Mouse (Mus musculus) embryonic stem cell, embryonic (primary cell): ENCODE data around the gene Gmeb2.

Source experiments
- CTCF ChIA-PET, 4 experiments: fragments of 300-600 bp in 2 of 4; fragments of 350-600 bp in 2 of 4; sonication (Branson Sonifier 250); formaldehyde crosslinking; loops; one replicate each; lab custom pipeline; 2022; ENCODE audit warnings: inconsistent platforms in 2 of 4; lab: Charles Lee
- POLR2A ChIA-PET, 4 experiments: fragments of 300-600 bp in 2 of 4; fragments of 350-600 bp in 2 of 4; sonication (Branson Sonifier 250); formaldehyde crosslinking; loops; one replicate each; lab custom pipeline; 2022; ENCODE audit warnings: antibody characterized with exemption in 4 of 4, inconsistent platforms in 1 of 4; lab: Charles Lee

Gene Gmeb2

DNA sequence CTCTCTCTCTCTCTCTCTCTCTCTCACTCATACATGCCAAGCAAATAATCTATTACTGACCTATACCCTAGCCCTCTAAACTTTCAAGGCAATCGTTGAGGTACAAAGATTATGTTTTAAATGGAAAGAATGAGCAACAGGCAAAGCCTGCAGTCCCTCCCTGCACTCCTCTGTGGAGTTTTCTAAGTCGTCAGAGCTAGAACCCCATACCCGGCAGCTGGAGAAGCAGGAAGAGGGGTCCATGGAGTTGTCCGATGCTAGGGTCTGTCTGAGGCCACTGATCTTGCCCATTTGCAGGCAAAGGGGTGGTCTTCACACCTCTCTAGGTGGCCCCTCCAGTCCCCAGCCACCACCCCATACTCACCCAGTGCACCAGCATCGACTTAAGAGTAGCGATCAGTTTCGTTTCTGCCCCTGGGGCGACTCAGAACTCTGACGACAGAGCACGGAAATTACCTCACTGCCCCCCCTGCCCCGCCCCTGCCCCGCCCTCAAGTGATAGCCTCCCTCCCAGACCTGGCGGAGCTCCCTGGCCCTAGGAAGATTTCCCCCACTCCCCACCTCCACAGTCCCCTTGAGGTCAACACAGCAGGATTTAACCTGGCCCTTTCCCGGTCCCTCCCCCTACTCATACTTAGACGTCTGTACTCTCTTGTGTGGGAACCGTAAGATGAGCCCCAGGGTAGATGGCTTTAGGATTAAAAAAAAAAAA lies 46.1 kb downstream of the Gmeb2 start, which contains the start of gene Helz2:
TSS of gene Helz2 (minus strand) at position 426 of the 712 bp plus-strand sequence.
- ChIA-PET CTCF (interaction anchor here in 3 of 4 experiments (0.6 to 1.0 kb wide), 6 partner anchors 12 to 326 kb away, joined by 3 to 10 read pairs (median 4); partner anchors contain the start of genes Ppdpf (in 1 of the 3) and Ptk6 (in 1 of the 3)), POLR2A (interaction anchor here in 3 of 4 experiments (0.5 to 2.7 kb wide), 7 partner anchors 8 to 1167 kb away, joined by 3 to 9 read pairs (median 4); partner anchors contain the start of gene Ppdpf (in 1 of the 3))

DNA sequence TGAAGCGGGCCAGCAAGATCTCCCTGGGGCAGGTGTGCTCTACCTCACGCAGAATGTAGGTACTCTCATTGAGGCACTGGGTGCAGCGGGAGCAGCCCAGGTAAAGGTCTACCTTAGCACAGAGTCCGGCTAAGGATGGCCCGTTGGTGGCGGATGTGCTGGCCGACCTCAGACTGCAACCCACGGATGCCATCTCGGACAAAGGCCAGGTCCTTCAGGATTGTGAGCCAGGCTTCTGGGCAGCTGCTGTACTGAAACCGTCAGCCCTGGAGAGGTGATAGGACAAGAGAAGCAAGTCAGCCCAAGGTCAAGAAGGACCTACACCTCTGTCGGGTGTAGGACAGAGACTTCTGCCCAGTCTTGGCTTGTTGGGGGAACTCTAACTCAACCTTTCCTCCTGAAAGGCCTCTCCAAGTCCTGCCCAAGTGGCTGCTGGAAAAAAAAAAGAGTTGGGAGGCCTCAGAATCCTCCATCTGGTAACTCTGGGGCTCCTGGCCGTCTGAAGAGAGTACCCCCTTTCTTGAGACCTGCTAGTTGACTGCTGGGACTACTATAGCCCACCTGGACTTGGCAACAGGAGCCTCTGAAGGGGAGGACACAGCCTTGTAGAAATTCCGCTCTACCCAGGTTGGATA lies 46.9 kb downstream of the Gmeb2 start:
- CTCF ChIA-PET, result interaction anchor here in 1 of 4 experiments (0.9 kb wide), 1 partner anchor 54 kb away, joined by 3 read pairs; the partner anchor contains the start of gene Ppdpf
- POLR2A ChIA-PET, result interaction anchor here in 2 of 4 experiments (0.6 to 1.3 kb wide), 4 partner anchors 8 to 138 kb away, joined by 3 to 8 read pairs (median 3); no protein-coding TSS in a partner anchor

DNA sequence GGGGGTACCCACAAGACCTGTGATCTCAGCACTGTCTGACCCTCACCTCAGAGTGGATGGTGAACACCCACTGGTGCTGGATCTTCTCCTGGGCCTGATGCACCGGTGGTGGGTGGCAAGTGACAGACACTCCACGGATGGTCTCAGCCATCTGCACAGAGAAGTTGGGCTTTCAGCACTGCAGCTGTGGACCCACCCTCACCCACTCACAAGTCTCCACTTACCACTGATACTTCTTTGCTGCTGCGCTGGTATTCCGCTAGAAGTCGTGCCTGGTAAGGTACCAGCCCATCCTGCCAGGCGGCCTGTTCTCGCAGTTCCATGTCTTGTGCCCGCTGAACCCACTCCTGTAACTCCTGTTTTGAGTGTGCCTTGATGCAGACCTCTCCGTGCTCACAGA lies 48.6 kb downstream of the Gmeb2 start:
- POLR2A ChIA-PET, result no interaction called here
- CTCF ChIA-PET, result no interaction called here

DNA sequence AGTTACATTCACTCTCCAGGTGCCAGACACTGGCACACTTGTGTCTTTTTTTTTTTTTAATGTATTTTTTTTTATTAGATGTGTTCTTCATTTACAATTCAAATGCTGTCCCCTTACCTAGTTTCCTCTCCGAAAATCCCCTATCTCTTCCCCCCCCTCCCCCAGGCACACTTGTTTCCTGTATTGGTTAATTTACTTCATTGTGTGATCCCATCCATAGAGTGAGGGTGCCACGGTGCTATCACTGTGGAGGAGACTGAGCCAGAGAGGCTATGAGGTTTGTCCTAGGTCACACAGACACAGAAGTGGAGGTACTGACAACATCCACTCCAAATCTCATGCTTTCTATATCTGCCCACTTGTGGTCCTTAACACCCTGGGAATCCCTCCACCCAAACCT lies 49.0 kb downstream of the Gmeb2 start:
- ChIA-PET POLR2A (interaction anchor here in 2 of 4 experiments (0.6 to 2.0 kb wide), 2 partner anchors 46 to 52 kb away, joined by 3 to 6 read pairs; partner anchors contain the start of gene Ppdpf (in 1 of the 2)), CTCF (interaction anchor here in 1 of 4 experiments (2.7 kb wide), 1 partner anchor 52 kb away, joined by 7 read pairs; the partner anchor contains the start of gene Ppdpf)

DNA sequence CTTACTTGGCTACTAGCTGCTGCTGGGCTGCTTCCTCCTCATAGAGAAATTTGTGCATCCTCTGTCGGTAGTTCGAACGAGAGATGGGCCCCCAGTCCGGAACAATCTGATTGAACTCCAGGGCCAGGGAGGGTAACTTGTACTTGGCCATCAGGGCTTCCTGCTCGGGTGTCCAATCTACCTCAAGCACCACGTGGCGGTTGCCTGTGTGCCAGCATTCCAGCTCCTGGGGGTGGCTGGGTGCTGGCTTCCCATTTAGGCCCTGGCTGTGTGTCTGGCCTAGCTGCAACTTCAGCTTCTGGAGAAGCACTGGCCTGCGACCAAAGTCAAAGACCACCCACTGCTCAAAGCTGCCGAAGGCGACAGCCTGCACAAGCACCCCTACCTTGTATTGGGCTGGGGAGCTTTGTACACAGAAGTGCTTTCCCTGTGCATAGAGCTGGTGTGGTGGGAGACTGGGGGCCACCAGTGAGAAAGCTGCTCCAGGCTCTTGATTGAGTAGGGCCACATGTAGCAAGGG lies 49.7 kb downstream of the Gmeb2 start:
- POLR2A ChIA-PET, result interaction anchor here in 1 of 4 experiments (2.0 kb wide), 1 partner anchor 51 kb away, joined by 6 read pairs; the partner anchor contains the start of gene Ppdpf
- CTCF ChIA-PET, result interaction anchor here in 2 of 4 experiments (0.6 to 2.7 kb wide), 2 partner anchors 51 to 216 kb away, joined by 3 to 7 read pairs; partner anchors contain the start of gene Ppdpf (in 1 of the 2)

DNA sequence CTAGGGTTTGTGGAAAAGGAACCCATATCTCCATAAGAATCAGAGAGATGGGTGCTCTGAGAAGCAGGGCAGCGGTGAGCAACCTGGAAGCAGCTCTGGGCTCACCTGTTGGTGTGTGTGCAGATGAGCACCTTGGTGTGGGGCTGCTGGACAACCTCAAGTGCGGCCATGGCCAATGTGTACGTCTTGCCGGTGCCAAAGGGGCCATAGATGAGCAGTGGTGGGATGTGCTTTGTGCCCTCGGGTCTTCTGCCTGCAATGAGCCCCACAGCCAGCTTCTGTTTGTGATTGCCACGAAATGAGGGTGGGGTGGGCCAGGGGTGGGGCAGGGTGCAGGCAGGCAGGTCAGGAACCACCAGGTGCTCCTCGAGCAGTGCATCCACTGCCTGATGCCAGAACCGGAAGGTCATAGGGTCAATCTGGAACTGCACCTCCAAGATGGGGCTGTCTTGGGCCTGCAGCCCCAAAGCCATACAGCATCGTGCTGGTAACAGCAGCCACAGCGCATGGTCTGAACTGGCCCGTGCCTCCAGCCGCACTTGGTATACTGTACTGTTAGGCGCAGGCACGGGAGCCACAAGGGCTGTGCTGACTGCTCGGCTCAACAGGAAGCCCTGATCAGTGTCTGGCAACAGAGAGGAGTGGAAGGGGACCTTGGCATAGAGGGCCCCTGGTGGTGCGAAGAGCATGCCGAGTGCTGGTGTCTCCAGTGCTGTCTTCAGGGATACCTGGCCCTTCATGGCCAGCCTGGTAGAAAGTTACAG lies 50.4 kb downstream of the Gmeb2 start:
- POLR2A ChIA-PET, result interaction anchor here in 1 of 4 experiments (2.0 to 9.4 kb wide), 2 partner anchors 18 to 50 kb away, joined by 6 to 42 read pairs; partner anchors contain the start of genes Fndc11 and Ppdpf

DNA sequence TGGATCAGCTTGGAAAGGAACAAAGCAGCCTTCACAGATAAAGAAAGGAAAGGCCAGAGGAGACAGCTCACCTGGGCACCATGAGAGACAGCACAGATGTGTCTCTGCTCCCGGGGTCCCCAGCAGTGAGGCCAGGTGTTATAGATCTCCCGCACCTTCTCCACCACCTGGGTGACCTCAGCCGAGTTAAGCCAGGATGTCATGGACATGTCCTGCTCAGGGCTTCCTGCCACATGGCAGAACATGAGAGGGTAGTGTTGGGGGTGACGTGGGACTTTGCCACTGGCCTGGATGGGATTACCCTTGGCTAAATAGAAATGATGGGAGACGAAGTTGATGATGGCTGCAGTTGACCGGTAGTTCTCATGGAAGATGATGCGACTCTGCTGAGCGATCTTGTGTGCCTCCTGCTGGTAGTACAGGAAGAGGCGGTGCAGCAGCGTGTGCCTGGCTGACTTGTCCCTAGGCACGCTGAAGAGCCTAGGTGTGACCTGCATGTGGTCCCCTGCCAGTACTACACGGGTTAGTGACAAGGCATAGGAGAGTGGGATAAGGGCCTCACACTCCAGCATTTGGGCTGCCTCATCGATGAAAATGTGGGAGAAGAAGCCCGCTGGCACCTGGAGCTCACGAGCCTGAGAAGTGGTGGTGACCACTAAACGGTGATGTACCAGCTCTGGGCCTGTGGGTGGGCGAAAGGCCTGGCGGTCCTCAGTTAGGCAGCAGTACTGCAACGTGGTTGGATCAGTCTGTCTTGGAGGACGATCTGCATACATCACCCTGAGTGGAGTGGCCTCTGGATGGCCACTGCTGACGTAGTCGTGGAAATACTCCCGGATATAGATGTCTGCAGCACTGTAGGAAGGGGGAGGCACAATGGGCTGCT lies 51.9 kb downstream of the Gmeb2 start:
- CTCF ChIA-PET, result interaction anchor here in 3 of 4 experiments (0.6 to 2.7 kb wide), 6 partner anchors 15 to 50 kb away, joined by 3 to 7 read pairs (median 4); partner anchors contain the start of genes Fndc11 (in 1 of the 3) and Ppdpf (in 1 of the 3)
- POLR2A ChIA-PET, result interaction anchor here in 3 of 4 experiments (0.7 to 9.4 kb wide), 9 partner anchors 8 to 84 kb away, joined by 3 to 42 read pairs (median 4); partner anchors contain the start of genes Fndc11 (in 3 of the 3), Ppdpf (in 2 of the 3) and Rtel1 (in 1 of the 3)

More for the DNA sequence above, 50.4 kb downstream of the Gmeb2 start:
- CTCF ChIA-PET, result interaction anchor here in 2 of 4 experiments (0.6 to 2.7 kb wide), 3 partner anchors 51 to 269 kb away, joined by 3 to 7 read pairs (median 6); partner anchors contain the start of gene Ppdpf (in 2 of the 2)

DNA sequence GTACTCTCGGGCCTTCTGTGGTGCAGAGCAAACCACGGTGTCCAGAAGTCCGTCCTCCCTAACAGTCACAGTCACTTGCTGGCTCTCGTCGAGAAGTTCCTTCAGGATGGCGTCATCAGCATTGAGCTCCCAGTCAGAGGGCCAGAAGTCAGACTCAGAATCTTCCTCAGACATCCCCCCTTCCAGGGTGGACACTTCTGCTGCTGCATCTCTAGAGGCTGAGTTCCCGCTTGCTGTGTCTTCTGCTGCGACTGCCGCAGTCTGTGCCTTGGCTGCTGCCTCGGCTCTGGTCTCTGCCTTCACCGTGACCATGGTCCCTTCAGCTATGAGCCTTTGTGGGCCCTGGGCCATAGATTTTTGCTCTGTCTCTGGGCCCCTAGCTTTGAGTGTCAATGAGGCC lies 53.2 kb downstream of the Gmeb2 start:
- ChIA-PET POLR2A (interaction anchor here in 3 of 4 experiments (0.6 to 9.4 kb wide), 15 partner anchors 9 to 479 kb away, joined by 3 to 42 read pairs (median 4); partner anchors contain the start of genes Fndc11 (in 3 of the 3), Ppdpf (in 2 of the 3), Kcnq2 (in 1 of the 3) and Rtel1 (in 1 of the 3)), CTCF (interaction anchor here in 2 of 4 experiments (0.9 to 1.3 kb wide), 3 partner anchors 15 to 48 kb away, joined by 4 to 5 read pairs (median 5); partner anchors contain the start of genes Fndc11 (in 1 of the 2) and Ppdpf (in 1 of the 2))

DNA sequence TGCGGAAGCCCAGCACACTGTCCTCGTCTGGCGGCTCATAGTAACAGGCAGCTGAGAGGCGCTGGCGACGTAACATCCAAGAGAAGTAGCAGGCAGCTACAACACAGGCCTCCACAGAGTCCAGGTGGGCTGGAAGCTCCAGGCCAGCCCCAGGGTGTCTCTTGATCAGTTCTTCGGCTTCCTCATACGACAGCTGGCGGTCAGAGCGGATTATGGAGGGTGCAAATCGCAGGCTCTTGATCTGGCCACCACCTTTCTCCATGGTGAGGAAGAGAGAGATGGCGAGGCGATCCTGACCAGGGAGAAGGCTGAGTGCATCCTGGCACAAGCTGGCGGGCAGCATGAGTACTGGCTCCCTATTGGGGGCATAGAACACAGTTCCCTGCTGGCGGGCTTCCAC lies 54.4 kb downstream of the Gmeb2 start:
- ChIA-PET POLR2A (interaction anchor here in 2 of 4 experiments (0.8 to 9.4 kb wide), 12 partner anchors 8 to 118 kb away, joined by 3 to 42 read pairs (median 6); partner anchors contain the start of genes Fndc11 (in 2 of the 2), Ppdpf (in 2 of the 2) and Helz2 (in 1 of the 2)), CTCF (interaction anchor here in 3 of 4 experiments (0.6 to 0.9 kb wide), 3 partner anchors 26 to 47 kb away, joined by 3 read pairs; partner anchors contain the start of gene Ppdpf (in 1 of the 3))

DNA sequence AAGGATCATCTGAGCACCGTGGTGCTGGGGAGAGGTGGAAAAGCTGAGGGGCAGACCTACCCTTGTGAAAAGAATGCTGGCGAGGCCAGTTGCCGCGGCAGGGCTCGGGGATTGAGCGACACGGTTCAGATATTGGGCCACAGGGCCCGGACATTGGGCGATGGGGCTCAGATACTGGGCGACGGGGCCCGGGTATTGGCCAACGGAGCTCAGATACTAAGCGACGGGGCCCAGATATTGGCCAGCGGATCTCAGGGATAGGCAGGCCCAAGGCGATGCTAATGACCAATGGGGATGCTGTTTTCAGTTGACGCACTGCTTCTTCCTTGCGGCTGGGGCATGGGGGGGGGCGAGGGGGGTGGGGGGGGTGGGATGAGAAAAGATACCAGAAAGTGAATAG lies 56.7 kb downstream of the Gmeb2 start:
- ChIA-PET POLR2A (interaction anchor here in 2 of 4 experiments (0.6 to 9.4 kb wide), 11 partner anchors 11 to 309 kb away, joined by 3 to 42 read pairs (median 4); partner anchors contain the start of genes Fndc11 (in 2 of the 2), Ppdpf (in 2 of the 2) and Tpd52l2 (in 1 of the 2)), CTCF (interaction anchor here (0.5 to 2.1 kb wide), 6 partner anchors 12 to 175 kb away, joined by 3 to 5 read pairs (median 4); partner anchors contain the start of gene Srms (in 1 of the 4))

DNA sequence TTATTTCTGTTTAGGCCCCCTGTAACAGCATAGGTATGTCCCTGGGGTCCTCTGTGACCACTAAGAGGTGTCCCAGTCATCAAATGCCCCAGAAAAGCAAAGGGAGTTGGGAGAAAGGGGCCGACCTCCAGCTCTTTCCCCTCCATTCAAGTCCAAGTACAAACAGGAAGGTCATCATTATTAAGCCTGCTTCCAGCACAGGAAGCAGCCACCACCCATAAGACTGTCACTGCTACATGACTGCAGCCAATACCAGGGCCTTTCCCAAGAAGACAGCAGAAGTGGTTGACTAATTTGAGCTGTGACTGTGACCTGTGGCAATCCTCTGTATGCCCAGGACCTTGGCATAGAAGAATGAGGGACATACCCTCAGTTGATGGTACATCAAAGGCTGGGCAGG lies 59.5 kb downstream of the Gmeb2 start:
- ChIA-PET CTCF (interaction anchor here in 1 of 4 experiments (1.8 kb wide), 1 partner anchor 9 kb away, joined by 5 read pairs; the partner anchor contains the start of gene Fndc11), POLR2A (interaction anchor here in 2 of 4 experiments (1.0 to 9.4 kb wide), 2 partner anchors 9 to 56 kb away, joined by 3 to 42 read pairs; partner anchors contain the start of gene Fndc11 (in 1 of the 2))

DNA sequence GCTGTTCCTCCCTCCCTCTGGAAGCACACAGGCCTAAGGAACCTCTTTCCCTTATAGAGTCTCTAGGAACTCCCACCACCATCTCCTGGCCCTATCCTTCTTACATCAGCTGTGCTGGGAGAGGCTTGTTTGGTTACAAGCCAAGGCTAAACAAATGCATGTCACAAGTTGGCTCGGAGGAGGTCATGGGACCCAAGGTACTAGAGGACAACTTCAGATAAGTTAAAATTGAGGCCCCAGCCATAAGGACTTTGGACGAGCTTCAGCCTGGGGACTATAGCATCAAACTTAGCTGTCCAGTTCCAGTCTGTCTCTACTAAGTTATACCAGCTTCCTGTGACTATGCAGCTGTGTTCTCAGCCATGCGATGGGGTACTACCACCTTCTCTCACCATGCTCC lies 60.7 kb downstream of the Gmeb2 start:
- ChIA-PET POLR2A (interaction anchor here in 2 of 4 experiments (0.8 to 1.1 kb wide), 2 partner anchors 48 to 372 kb away, joined by 3 read pairs; partner anchors contain the start of gene Samd10 (in 1 of the 2)), CTCF (no interaction called here)

DNA sequence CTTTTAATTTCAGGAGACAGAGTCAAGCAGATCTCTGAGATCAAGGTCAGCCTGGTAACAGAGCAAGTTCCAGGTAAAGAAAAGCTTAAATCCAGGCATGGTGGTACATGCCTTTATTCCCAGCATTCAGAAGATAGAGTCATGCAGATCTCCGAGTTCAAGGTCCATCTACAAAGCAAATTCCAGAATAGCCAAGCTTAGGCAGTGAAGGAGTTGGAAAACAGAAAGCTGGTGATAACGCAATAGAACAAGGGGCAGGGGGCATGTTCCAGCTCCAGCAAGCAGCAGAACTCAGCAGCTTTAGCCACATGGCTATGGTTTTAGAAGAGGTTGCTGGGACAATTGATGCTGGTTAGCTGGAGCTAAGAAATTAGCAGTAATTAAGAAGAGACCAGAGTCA lies 62.8 kb downstream of the Gmeb2 start:
- POLR2A ChIA-PET, result interaction anchor here in 2 of 4 experiments (0.6 to 1.1 kb wide), 2 partner anchors 9 to 18 kb away, joined by 3 to 7 read pairs; no protein-coding TSS in a partner anchor
- CTCF ChIA-PET, result interaction anchor here in 2 of 4 experiments (0.6 to 1.0 kb wide), 2 partner anchors 12 to 418 kb away, joined by 3 read pairs; partner anchors contain the start of gene Srms (in 1 of the 2)

DNA sequence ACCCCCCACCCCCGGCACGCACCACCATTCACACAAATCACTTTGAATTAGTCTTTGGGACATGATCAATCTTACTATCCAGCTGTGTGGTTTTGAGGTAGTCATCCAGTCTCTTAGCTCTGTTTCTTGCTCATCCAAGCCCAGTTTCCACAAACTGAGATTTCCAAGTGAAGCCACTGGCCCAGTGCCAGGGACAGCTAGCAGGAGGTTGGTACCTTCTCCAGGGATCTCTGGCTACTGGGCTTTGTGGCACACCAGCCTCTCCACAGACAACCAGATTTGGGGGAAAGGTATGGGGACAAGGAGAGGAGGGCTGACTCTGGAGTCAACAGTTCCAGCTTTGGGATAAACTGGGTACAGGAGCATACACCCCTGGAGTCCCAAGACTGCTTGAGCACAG lies 67.5 kb downstream of the Gmeb2 start:
- CTCF ChIA-PET, result interaction anchor here (0.6 to 2.1 kb wide), 12 partner anchors 8 to 486 kb away, joined by 3 to 17 read pairs (median 4); partner anchors contain the start of gene Ppdpf (in 3 of the 4)
- POLR2A ChIA-PET, result interaction anchor here in 3 of 4 experiments (0.6 to 5.2 kb wide), 26 partner anchors 9 to 381 kb away, joined by 3 to 42 read pairs (median 5); partner anchors contain the start of genes Ppdpf (in 3 of the 3), Dnajc5 (in 1 of the 3), Rtel1 (in 1 of the 3) and Srms (in 1 of the 3)
